Mouse (Mus musculus): Measurements from ENCODE around the gene 4933434E20Rik. TPM values are rescaled to one million over a fixed set of nuclear protein-coding genes. Genes with fewer than 3 reads are reported as not detected.

4933434E20Rik gene
- total RNA-seq (2023): 10 to 100 TPM; 60.3 to 68.3 TPM

DNA sequence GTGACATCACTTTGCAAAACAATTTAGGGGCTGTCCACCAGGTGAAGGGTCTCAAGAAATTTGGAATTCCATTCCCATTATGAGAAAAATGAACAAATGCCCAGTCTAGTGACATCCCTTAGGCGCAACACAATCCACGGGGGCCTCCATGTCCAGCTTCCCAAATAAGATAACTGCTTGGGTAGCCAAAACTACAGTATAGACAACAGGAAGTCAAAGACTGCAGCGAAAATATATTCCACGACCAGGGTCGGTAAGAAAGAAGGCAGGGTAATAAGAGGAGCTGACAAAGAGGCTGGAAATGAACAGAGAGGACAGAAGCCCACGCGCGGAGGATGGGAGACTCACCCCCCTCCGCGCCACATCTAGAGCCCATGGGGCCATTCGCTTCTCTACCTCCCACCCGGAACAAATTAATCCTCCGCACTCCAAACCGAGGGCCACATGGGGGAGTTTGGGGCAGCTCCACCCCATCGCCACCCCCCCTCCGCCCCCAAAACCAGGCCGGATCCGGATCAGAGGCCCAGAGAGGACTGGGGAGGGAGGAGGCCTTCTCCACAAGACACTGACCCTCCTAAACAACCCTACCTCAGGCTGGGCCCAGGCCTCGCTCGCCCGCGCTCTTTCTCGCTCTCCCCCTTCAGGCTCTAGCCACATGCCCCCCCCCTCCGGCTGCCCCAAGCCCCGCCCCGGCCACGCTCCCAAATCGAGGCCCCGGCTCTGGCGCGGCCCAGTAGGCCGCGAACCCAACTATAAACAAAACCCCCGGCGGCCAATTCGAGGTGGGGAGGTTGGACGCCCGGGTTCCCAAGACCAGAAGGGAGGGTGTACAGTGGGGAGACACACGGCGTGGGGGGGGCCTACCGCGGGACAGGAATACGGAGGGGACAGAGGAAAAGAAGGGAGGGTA lies at the start of gene 4933434E20Rik:
TSS of gene 4933434E20Rik (plus strand) at position 196 of the 910 bp plus-strand sequence.

GRCm38 (mm10) chr3:90052351-90053241 lies 1.2 kb downstream of the 4933434E20Rik start, which contains the start of gene Ubap2l:
Ubap2l (minus strand) TSS chr3:90052628.

DNA sequence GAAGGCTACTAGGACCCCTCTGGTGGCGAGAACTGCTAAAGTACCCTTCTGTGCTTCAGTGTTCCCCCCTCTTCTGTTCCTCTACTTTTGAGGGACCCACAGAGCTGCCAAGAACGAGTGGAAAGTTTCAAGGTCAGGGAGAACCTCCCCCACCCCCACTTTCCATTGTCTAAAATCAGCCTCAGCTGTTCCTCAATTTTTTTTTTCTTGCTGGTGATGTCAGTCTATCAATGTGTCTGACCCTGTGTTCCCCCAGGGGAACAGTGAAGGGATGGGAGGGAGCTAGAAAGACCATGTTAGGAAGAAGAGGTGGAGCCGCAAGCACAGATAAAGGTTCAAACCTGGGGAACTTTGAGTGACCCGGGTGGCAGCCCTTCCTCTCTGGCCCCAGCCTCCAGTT lies 20.9 kb downstream of the 4933434E20Rik start, which contains the start of gene Tpm3:
TSS of gene Tpm3 (plus strand) at position 356 of the 400 bp plus-strand sequence.

GRCm38 (mm10) chr3:90103938-90104337 lies 52.5 kb downstream of the 4933434E20Rik start, which contains the start of gene Nup210l:
Nup210l (plus strand) TSS chr3:90104132.

Other genes with a start within 250 kb of the 4933434E20Rik start
- under 1 TPM in 1 of 2 experiments, not detected in 1; 0.13 TPM for gene She, start 220.3 kb upstream of the 4933434E20Rik start, total RNA-seq (2023)
- 100 to 1,000 TPM; 326 to 334 TPM for gene Il6ra, start 138.4 kb upstream of the 4933434E20Rik start, total RNA-seq (2023)
- gene Atp8b2, start 88.1 kb upstream of the 4933434E20Rik start, total RNA-seq (2023): 10 to 100 TPM; 39.7 to 43.8 TPM
- 10 to 100 TPM; 49.4 to 58.5 TPM for gene Hax1, start 52.9 kb upstream of the 4933434E20Rik start, total RNA-seq (2023)
- 100 to 1,000 TPM; 200 to 228 TPM for gene Ubap2l, start 992 bp downstream of the 4933434E20Rik start, total RNA-seq (2023)
- gene Tpm3, start 21.0 kb downstream of the 4933434E20Rik start, total RNA-seq (2023): 100 to 1,000 TPM; 594 to 595 TPM
- gene Nup210l, start 52.5 kb downstream of the 4933434E20Rik start, total RNA-seq (2023): under 1 TPM; 0.61 to 0.63 TPM
- 1,000 to 10,000 TPM; 4,171 to 4,463 TPM for gene Rps27, start 162.0 kb downstream of the 4933434E20Rik start, total RNA-seq (2023)
- 1 to 10 TPM; 1.5 to 1.8 TPM for gene Rab13, start 162.1 kb downstream of the 4933434E20Rik start, total RNA-seq (2023)
- 10 to 100 TPM; 58.2 to 59.8 TPM for gene Jtb, start 180.0 kb downstream of the 4933434E20Rik start, total RNA-seq (2023)
- under 1 TPM in 1 of 2 experiments, not detected in 1; 0.49 TPM for gene Creb3l4, start 191.9 kb downstream of the 4933434E20Rik start, total RNA-seq (2023)
- gene Slc39a1, start 196.5 kb downstream of the 4933434E20Rik start, total RNA-seq (2023): 10 to 100 TPM; 60.0 to 71.1 TPM
- 100 to 1,000 TPM in 1 of 2 experiments, 10 to 100 TPM in 1; 96.3 to 105 TPM for gene Crtc2, start 202.5 kb downstream of the 4933434E20Rik start, total RNA-seq (2023)
- 100 to 1,000 TPM in 1 of 2 experiments, 10 to 100 TPM in 1; 95.5 to 103 TPM for gene Dennd4b, start 213.5 kb downstream of the 4933434E20Rik start, total RNA-seq (2023)
- 10 to 100 TPM; 77.6 to 81.0 TPM for gene Gatad2b, start 241.5 kb downstream of the 4933434E20Rik start, total RNA-seq (2023)

Measured in monocyte, adult 59 days (primary cell).